Mouse (Mus musculus): ENCODE results near the gene Foxp2.

DNA sequence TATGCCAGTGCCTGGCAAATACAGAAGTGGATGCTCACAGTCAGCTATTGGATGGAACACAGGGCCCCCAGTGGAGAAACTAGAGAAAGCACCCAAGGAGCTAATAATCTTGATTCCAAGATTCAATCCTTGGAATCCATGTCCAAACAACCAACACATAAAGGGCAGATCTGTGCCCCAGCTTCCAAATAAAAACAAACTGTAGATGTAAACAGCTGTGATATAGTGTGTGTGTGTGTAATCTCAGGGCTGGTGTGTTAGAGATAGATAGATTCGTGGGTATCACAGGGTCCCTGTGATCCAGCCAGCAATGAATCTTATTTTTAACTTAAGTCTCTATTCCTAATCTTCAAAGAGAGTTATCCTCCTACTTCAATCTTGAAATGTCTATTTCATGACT is 107.0 kb downstream of the Foxp2 start:
- TF ChIP-seq POLR2A (IDR thresholded peaks at IDR 0.05; ENCODE audit: control insufficient read depth, low read depth, low read length), result no peak
- TF ChIP-seq CTCF (IDR thresholded peaks at IDR 0.05; ENCODE audit: control insufficient read depth, insufficient read depth, insufficient replicate concordance, low read depth, low read length), result no peak

All from testis, adult 2 months (tissue).